Mouse (Mus musculus) megakaryocyte, adult 5-6 weeks (primary cell): ENCODE measurements around the gene Elovl6. TPM values are rescaled to one million over a fixed set of nuclear protein-coding genes. Genes with fewer than 3 reads are reported as not detected.

ENCODE experiments used
- ATAC-seq: 2 replicates; pipeline ENCODE4 v1.8.0; 2016; ENCODE audit warnings: mild to moderate bottlenecking, inconsistent platforms; ENCODE audit not compliant: poor library complexity, severe bottlenecking
- total RNA-seq, 2 experiments: library from RNA; stranded (forward) in 1 of 2; stranded (reverse) in 1 of 2; fragments of 153-499, 151-499 nt in 1 of 2; fragments of 221-1000, 200-1000 nt in 1 of 2; gene quantifications; 2 replicates each; pipeline versions ENCODE4 v1.2.3 to v1.2.4; 2015 to 2017

Gene Elovl6
- total RNA-seq, 2 experiments from 2014 or later, result 9.5 to 13.7 TPM

DNA sequence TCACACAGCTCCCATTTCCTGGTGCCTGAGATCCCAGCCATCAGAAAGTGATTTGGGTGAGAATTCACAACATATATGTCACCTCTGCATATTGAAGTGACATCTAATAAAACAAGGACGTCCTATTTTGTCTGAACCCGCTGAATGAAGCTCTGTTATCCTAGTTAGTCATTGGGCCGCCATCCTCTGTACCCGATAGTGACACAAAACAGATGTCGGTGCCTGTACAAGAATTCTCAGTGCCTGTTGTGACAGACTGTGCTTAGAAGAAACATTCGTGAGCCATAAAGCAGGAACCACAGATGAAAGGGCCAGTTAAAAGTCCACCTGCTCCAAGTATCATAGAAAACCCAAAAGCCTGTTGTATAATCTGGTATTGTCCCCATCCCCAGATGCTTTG is 105.3 kb downstream of the Elovl6 start:
- no peak for ATAC-seq

DNA sequence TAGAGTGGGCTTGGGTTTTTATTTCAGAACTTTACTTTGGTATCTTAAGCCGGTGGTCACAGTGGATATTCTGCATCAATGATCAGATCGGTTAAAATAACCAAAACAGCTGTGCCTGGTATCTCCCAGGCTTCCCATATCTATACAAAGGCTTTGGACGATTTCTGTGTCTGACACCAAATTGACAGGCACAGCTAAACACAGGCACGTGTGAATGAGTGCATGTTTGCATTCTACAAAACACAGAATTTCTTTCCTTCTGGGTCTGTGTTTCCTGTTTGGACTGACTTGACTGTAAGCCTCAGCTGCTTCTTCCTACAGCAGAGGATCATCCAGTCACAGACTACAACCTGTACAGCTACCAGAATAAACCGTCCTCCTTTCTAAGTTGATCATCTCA is 107.5 kb downstream of the Elovl6 start:
- ATAC-seq, result no peak

DNA sequence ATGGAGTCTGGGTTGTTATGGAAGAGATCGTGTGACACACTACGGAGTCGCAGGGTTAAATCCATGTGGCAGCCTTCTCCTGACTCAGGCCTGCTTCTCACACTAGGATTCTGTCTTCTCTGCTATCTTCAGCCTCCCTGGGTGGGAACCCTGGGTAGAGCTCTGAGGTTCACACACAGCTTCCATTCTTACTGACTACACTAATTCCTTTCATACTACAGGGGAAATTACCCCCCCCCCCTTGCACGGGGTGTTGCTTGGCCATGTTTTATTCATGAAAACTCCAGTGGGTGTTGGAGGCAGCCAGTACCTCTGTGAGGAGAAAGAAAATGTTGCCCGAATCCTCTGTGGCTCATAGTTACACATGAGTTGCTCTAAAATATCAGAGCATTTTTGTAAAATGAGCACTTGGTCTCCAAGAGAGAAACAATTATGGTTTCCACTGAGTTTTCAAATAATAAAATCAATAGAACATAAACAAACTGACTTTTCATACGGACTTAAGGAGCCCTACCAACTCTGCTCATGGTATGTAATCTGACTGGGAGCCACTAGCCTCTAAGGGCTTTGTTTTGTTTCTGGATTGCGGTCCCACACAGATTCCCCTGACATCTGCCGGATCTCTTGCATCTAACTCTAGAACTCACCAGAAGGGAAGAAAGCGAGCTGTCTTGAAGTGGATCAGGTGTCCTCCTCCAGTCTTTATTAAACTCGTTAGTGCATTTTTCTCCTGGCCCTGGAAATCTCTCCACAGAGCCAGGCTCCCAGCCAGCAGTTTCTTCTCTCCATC is 108.3 kb downstream of the Elovl6 start:
- no peak for ATAC-seq

DNA sequence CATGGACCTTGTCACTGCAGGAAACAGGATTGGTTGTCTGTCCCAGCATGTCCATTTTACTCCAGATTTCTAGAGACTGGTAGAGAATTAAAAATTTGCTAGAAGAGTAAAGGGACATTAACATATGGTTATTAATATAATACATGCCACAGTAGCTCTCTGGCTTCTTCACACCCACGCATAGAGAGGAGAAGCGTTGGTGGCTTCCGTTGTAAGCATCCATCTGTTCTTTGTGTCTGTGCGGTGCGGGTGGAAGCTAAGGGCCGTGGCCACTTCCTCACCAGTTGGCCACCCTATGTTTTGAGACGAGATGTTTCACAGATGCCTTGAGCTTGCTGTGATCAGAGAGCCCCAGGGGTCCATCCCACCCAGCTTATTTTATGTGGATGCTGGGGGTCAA is 109.5 kb downstream of the Elovl6 start:
- ATAC-seq, result no peak

DNA sequence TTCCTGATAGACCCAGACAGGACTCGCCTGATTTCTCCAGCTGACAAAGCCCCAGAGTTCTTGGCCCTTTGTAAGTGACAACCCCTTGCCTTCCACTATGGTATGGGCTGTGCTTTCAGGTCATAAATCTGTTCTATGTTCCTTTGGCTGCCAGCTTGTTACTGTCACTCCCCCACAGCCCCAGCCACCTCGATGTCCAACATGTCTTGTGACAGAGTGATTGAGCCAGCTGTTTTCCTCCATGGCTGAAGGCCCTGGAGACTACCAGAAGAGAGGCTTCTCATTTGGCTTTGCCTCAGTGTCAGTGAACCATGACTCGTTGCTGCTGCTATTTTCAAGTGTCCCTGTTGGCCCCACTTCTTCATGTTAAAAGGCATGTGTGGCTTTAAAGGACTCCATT is 113.3 kb downstream of the Elovl6 start:
- no peak for ATAC-seq

DNA sequence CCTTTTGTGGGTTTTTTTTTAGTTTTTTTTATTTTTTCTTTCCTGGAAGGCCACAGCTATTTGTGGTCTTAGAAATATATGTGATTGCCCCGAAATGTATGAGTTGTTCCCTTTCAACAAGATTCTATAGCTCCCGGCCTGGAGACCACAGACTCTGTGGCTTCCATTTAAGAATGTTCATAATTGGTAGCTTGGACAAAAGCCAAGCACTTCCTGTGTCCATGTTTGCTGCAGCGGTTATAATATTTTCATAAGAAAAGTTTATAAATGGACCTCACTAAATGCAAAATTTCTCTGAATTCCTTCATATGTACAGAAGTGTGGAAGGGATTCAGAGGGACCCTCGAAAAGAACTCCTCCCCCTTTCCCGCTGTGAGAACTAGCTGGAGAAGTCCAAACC is 114.6 kb downstream of the Elovl6 start:
- no peak for ATAC-seq

DNA sequence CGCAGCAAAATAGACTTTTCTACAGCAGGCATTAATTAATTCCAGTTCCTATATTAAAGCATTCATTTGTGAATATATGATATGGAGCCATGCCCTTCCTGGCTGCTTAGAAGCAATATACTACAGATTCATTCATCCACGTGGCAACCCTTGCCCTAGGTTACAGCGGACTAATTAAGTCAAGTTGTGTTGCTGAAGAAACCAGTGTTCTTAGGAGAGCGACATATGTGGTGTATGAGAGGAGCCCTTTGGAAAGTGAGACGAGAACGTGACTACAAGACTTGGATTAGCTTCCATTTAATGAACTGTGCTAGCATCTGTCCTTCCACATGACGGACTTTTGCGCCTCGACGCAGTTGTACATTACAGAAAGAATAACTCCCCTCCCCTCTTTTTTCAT is 115.2 kb downstream of the Elovl6 start:
- no peak for ATAC-seq

DNA sequence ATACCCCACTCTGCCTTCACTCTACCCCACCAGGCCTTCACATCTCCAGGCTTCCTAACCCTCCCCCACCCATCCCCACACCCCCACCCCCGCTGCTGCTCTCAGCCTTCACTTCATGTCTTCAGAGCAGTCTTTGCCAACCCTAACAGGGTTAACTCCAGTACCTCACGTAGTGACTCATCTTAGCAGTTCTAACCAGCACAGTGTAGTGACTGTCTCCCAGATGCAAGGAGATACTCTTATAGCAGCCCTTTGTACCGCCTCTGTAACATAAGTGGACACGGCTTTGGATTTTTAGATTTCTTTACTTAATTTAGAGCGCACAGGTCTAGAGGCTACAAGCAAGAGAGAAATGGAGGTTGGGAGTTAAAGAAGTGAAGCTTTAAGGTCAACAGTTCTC is 116.4 kb downstream of the Elovl6 start:
- no peak for ATAC-seq

DNA sequence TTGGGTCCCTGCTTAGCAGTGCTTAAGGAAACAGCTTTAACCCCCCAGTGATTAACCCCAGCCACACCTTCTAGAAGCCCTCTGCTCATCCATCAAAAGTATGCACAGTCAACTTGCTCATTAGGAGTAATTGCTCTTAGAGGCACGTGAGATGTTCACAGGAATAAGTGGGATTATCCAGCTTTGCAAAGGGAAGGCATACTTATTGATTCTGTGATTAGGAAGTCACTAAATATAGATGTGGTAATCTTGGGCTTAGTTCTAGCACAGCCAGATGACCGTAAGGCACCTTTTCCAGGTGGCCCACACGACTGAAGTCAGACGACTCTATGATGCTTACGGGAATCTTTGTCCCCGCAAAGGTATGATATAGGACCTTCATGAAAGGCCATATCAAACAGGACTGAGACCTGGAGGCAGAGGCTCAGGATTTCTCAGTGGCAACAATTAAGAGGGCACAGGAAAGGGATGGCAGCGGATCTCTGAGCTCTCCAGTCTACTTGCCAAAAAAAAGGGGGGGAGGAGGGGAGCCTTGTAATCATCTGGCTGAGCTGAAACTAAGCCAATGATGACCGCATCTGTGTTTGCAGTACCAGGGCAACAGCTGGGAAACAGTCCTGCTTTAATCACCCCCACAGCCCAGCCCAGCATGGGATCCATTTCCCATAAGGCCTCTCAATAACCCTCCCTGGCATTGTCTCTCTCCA is 117.6 kb downstream of the Elovl6 start:
- ATAC-seq, result no peak

DNA sequence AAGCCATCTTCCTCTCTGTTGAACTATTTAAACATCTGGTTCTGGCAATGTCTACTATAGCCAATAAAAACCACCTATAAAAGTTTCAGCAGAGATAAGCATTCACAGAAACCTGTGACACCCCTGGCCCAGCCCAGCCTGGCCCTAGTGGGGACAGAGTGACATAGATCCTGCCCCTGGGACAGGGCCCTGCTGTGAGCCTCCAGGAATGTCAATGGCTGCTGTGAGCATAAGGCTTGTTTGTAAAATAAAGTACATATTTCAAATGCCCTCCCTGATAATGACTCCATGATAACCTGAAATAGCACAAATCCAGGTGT is 118.1 kb downstream of the Elovl6 start:
- no peak for ATAC-seq

DNA sequence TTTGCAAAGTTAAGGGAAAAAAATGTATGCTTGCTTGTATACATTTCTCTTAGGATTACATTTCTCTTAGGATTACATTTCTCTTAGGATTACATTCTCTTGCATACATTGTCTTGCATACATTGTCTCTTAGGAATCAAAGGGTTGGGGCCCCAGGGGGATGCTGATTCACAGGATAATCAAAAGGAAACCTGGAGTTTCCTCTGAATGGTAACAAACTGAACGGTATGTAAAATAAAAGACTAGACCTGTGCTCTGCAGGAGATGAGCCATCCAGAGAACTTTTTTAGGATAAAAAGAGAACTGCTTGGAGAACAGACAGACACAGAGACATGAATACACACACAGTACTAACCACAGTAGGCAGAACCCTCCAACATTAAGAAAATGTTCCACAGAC is 118.8 kb downstream of the Elovl6 start:
- ATAC-seq, result no peak

DNA sequence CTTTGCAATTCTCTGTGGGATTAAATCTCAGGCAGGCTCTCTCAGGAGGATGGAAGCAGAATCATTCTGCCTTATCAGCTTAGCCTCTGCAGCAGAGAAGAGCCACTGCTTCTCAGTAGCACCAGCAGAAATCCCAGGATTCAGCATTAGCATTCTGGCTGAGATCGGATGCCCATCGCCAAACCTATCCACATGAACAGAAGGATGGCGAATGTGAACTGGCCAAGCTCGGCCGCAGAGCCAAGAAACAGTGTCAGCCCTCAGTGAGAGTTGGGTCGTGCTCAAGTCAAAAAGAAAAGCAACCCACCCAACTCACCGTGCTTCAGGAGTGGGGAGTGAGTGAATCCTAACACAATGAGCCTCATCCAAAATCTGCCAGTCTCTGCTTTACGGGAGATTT is 119.6 kb downstream of the Elovl6 start:
- no peak for ATAC-seq

DNA sequence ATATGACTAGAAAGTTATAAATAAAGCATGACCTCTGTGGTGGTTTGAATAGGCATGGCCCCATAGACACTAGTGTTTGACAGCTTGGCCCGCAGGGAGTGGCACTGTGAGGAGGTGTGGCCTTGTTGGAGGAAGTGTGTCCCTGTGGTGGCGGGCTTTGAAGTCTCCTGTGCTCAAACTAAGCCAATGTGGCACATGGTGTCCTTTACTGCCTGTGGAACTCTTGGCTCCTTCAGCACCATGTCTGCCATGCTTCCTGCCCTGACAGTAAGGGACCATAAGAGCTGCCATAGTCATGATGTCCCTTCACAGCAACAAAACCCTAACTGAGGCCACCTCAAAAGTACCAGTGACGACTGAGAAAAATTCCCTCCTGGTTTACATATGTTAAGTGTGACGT is 120.3 kb downstream of the Elovl6 start:
- peak; percentile 33 for ATAC-seq

DNA sequence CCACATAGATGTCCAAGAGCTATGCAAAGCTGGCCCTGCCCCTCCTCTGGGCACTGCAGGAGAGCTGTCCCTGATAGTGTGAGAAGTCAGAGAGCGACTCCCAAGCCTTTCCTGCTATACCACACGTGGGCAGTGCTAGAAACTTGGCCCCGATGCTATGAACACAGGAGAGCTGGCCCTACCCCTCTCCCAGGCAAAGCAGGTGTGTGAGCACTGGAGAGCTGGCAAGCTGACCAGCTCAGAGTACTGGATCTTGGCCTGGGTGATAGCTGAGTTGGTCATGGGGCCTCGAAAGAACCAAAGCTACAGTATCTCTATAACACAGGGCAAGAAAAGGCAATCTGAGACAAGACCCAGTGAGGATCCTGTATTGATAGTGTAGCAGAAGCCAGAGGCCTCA is 124.4 kb downstream of the Elovl6 start:
- ATAC-seq, result no peak

DNA sequence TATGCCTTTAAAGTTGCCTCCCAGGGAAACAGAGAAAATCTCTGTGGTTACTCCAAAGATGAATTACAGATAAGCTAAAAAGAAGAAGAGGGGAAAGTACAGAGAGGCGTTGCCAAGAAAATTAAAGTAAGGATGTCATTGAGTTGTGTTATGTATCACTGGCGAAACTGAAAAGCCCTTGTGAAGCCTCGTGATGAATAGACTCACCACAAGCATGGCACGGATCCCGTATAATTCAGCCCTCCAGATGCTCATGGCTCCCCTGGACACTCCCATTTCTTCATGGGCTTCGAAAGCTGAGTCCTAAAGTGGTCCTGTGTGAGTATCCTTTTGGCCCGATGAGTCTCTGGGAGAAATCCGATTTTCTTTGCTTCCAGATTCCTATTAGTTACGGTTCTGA is 125.1 kb downstream of the Elovl6 start:
- ATAC-seq, result no peak

DNA sequence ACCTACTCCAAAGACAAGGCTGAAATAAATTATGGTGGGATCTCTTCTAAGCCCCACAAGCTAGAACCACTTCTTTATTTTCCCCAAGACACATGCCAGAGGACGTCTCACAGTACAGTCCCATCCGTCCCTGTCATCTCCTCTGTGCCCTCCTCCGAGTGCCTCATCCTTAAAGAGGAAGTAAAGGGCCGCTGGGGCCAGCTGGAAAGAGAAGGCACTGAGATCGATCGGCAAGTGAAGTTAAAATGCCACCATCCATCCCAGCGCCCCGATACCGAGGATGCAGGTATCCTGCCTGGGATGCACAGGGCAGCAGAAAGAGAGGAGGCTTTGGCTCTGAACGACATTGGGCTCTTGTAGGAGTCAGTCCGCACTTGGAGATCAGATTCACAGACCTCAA is 125.6 kb downstream of the Elovl6 start:
- peak; percentile 56 for ATAC-seq

DNA sequence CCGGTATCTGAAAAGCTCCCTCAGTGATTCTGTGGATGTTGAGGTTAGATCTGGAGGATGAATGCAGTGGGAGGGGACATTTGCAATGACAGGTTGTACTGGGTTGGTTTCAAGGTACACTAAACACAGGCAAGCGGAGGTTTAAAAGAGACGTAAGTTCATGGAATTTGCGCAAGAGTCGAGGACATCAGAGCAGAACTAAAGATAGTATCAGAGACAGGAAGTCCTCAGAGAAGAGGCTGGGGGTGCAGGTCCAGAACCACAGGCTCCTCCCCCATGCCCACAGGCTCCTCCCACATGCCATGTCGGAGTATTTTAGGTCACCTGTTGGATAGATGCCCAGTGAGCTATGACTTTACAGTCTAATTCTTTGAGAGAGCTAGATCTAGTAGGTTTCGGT is 126.6 kb downstream of the Elovl6 start:
- ATAC-seq, result peak; percentile 87

DNA sequence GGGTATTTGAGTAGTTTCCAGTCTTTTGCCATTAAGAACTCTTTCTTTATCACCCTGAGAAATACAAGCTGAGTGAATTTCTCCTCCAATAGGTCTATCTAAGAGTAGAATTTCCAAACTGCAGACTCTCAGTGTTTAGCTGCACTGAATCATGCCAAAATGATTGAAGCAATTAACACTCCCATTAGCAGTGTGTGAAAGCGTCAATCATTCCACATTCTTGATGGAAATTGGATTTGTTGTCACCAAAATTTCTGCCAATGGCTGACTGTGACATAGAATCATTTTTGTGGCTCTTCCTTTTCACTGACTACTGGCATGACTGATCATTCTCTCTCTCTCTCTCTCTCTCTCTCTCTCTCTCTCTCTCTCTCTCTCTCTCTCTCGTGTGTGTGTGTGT is 131.8 kb downstream of the Elovl6 start:
- ATAC-seq, result no peak

DNA sequence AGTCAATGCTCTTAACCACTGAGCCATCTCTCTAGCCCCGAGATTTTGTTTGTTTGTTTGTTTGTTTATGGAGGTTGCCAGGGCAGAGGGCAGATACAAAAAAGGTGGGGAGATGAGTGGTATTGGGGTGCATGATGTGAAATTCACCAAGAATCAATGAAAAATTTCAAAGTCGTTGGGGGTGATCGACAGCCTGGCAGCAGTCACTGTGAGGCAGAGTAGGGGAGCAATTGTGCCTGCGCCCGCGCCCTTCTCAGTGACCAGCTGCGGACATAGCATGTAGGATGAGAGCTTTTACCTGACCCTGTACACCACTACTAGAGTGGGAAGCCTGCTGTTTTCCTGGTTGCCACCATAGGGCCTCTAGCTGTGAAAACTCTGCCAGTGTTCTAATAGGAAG is 143.8 kb downstream of the Elovl6 start:
- no peak for ATAC-seq

DNA sequence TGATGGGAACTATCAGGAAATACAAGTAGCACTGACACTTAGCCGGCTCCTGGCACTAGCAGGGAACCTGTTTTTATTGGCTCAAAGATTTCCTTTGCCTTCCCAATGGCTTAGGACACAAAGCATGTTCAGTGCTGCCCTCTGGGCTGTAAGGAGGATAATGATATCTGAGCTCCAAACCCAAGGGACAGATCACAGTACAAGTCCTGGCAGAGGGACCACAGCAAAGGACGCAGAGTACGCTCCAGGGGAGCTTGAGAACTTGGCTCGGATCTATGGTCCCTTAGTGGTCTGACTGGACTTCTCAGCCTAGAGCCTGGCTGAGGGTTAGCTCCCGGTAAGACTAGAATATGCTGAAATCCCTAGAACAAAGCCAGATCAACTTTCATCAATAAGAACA is 148.1 kb downstream of the Elovl6 start:
- no peak for ATAC-seq

DNA sequence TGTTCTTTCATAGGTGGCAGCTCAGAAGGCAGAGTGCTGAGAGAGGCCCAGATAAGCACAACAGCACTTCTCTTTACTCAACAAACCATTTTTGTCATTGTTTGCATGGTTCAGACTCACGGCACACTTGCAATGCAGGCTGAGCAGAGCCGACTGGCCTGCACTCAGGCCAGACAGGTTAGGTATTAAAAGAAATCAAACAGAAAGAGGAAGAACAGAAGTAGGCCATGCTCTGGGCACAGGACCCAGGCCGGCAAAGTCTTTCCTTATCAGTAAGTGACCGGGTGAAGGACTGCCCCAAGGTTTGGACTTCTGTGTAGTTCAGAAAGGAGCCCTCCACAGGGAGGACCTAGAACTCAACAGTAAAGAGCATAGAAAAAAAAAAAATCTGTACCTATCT is 149.7 kb downstream of the Elovl6 start:
- no peak for ATAC-seq

DNA sequence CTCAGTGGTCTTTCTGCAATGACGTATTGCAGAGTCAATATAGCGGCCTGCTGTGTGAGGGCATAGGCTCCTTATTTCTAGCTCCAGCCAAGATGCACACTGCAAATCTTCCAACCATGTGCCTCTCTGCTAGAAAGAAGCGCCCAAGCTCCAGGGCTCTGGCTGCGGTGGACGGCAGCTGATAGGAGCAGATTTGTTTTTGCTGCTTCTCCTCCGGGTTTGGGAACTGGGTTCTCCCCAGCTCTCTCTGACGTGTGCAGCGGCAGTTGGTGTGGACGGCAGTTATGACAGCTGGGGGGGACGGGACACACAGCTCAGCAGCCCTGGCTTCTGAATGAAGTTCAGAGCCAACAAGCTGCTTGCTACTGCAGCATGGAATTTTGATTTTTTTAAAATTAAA is 150.2 kb downstream of the Elovl6 start:
- no peak for ATAC-seq
